ENCODE assay signal across 11 mouse cellular contexts in the genomic region with DNA sequence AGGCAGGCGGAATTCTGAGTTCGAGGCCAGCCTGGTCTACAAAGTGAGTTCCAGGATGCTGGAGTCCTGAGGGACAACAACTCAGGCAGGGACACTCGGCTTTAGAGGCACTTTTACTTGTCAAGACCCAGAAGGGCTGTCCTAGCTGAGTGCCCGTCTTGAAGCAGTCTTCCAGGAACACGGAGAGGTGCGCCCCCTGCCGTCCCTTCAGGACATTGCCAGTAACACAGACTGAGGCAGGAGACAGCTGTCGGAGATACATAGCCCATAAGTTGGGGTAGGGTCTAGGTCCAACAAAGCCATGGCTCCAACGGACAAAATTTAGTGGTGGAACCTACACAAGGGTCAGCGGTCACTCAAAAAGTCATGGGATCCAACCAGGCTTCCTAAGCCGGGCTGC. TPM values are rescaled to one million over a fixed set of nuclear protein-coding genes. Genes with fewer than 3 reads are reported as not detected.
A peak's percentile ranks its signal among the peaks of the same experiment; 100 is the strongest.
DNase-seq lines count a peak whose midpoint lies in the region; ATAC-seq lines count a peak whose summit lies in the region.
"Had no signal": no experiment of that assay in that cellular context is flagged by ENCODE, and none has a peak within 500 bp of the region (broad histone marks: within the 10 kb centered on the region; RNA-seq: fewer than 3 reads in every experiment).

No protein-coding gene starts in this region.

- no peaks in the 10 kb centered on the region for H3K36me3 ChIP-seq in hindbrain, embryonic 10.5 days
- no peaks in the 10 kb centered on the region for H3K36me3 ChIP-seq in hindbrain, embryonic 13.5 days
- no peaks in the 10 kb centered on the region for H3K36me3 ChIP-seq in liver, embryonic 11.5 days (ENCODE audit: control insufficient read depth, insufficient read depth, low read length)
- H3K36me3 ChIP-seq: neural tube, embryonic 13.5 days had no signal

- no peak overlapping the region for H3K4me3 ChIP-seq in hindbrain, embryonic 10.5 days
- no peak overlapping the region for H3K4me3 ChIP-seq in hindbrain, embryonic 13.5 days
- no peak overlapping the region for H3K4me3 ChIP-seq in liver, embryonic 11.5 days (ENCODE audit: low read depth, low read length)
- H3K4me3 ChIP-seq: left cerebral cortex, adult 2 months; neural tube, embryonic 13.5 days had no signal

- H3K4me2 ChIP-seq in hindbrain, embryonic 13.5 days: no peak overlapping the region
- no peak overlapping the region for H3K4me2 ChIP-seq in liver, embryonic 11.5 days
- H3K4me2 ChIP-seq: neural tube, embryonic 13.5 days had no signal

- no peaks in the 10 kb centered on the region; the same call in 1 of the 2 replicates for H3K9me3 ChIP-seq in hindbrain, embryonic 10.5 days
- no peaks in the 10 kb centered on the region for H3K9me3 ChIP-seq in hindbrain, embryonic 13.5 days
- no peaks in the 10 kb centered on the region for H3K9me3 ChIP-seq in liver, embryonic 11.5 days (ENCODE audit: control insufficient read depth, low read length)
- H3K9me3 ChIP-seq: neural tube, embryonic 13.5 days had no signal

- no peak overlapping the region for H3K27ac ChIP-seq in hindbrain, embryonic 10.5 days
- no peak overlapping the region for H3K27ac ChIP-seq in hindbrain, embryonic 13.5 days
- no peak overlapping the region for H3K27ac ChIP-seq in liver, embryonic 11.5 days (ENCODE audit: low read depth, low read length)
- H3K27ac ChIP-seq: left cerebral cortex, adult 2 months; neural tube, embryonic 13.5 days had no signal

- DNase-seq in hindbrain, embryonic 10.5 days (ENCODE audit: low spot score): peak; percentile 29
- DNase-seq in 416B (ENCODE audit: low read depth) (peak; percentile 51), ZHBTc4 (ENCODE audit: low read depth, low spot score) (peak; percentile 95)
- DNase-seq in liver, embryonic 11.5 days (ENCODE audit: low spot score): peak; percentile 55
- no peak for DNase-seq in spleen, adult 18-20 months
- no peak for DNase-seq in urinary bladder, postnatal 14 days (ENCODE audit: low spot score)
- DNase-seq in urinary bladder, postnatal 10 days (ENCODE audit: low spot score): no peak

- WGBS in hindbrain, embryonic 10.5 days: 45% methylated on average over 11 of the region's 11 CpGs
- WGBS in hindbrain, embryonic 13.5 days: 49% methylated on average over 11 of the region's 11 CpGs
- WGBS in liver, embryonic 11.5 days: 40% methylated on average over 11 of the region's 11 CpGs

- H3K27me3 ChIP-seq in hindbrain, embryonic 10.5 days (ENCODE audit: insufficient read depth, poor library complexity, severe bottlenecking): no peaks in the 10 kb centered on the region
- H3K27me3 ChIP-seq in hindbrain, embryonic 13.5 days: no peaks in the 10 kb centered on the region
- no peaks in the 10 kb centered on the region for H3K27me3 ChIP-seq in liver, embryonic 11.5 days (replicated peaks; ENCODE audit: control insufficient read depth, insufficient read depth, low read length)
- H3K27me3 ChIP-seq: neural tube, embryonic 13.5 days had no signal

- no peak for ATAC-seq in hindbrain, embryonic 13.5 days (ENCODE audit: low FRiP score)
- ATAC-seq in liver, embryonic 11.5 days (replicated peaks; ENCODE audit: low FRiP score): no peak

- H3K9ac ChIP-seq in hindbrain, embryonic 13.5 days: no peak overlapping the region
- no peak overlapping the region for H3K9ac ChIP-seq in liver, embryonic 11.5 days (ENCODE audit: low read depth, low read length)
- H3K9ac ChIP-seq: neural tube, embryonic 13.5 days had no signal

- no peaks in the 10 kb centered on the region for H3K4me1 ChIP-seq in hindbrain, embryonic 10.5 days (replicated peaks)
- H3K4me1 ChIP-seq in hindbrain, embryonic 13.5 days (replicated peaks): no peaks in the 10 kb centered on the region
- peaks cover 6% of the 10 kb centered on the region for H3K4me1 ChIP-seq in liver, embryonic 11.5 days (replicated peaks; ENCODE audit: control insufficient read depth, insufficient read depth, low read length)
- H3K4me1 ChIP-seq: neural tube, embryonic 13.5 days had no signal

RNA-seq across cellular contexts. Expression of gene AU018091, which starts 29.9 kb away (rescaled TPM):
- 0.30 and 0.35 TPM in 2 replicates for polyA plus RNA-seq in hindbrain, embryonic 10.5 days (2016; fragmentation: Nextera tagmentation; extraction: Ambion mirVana)
- not detected in 2 replicates for polyA plus RNA-seq in hindbrain, embryonic 13.5 days (2015; fragmentation: Nextera tagmentation; extraction: Ambion mirVana)
- polyA plus RNA-seq in liver, embryonic 11.5 days (2014; fragmentation: Nextera tagmentation; extraction: Ambion mirVana): 0.13 TPM in 1 of 2 replicates, not detected in the other
- polyA plus RNA-seq: intestine, embryonic 14.5 days; neural tube, embryonic 13.5 days had no signal

RNA-seq across cellular contexts. Expression of gene Nlrp12, which starts 50.7 kb away (rescaled TPM):
- polyA plus RNA-seq in hindbrain, embryonic 10.5 days (2016; fragmentation: Nextera tagmentation; extraction: Ambion mirVana): not detected in 2 replicates
- 0.05 TPM in 1 of 2 replicates, not detected in the other for polyA plus RNA-seq in hindbrain, embryonic 13.5 days (2015; fragmentation: Nextera tagmentation; extraction: Ambion mirVana)
- 0.06 and 0.07 TPM in 2 replicates for polyA plus RNA-seq in liver, embryonic 11.5 days (2014; fragmentation: Nextera tagmentation; extraction: Ambion mirVana)
- polyA plus RNA-seq: neural tube, embryonic 13.5 days had no signal

Comparison
In these comparisons a context has a peak if more than half of its experiments do, and no peak if none do; other contexts are left out.
1. DNase-seq: peak in hindbrain, embryonic 10.5 days (single experiment), 416B (single experiment), ZHBTc4 (single experiment) and liver, embryonic 11.5 days (single experiment); none in spleen, adult 18-20 months (0 of 2), urinary bladder, postnatal 14 days (single experiment) and urinary bladder, postnatal 10 days (single experiment).